Mouse (Mus musculus): ENCODE data around the gene Isy1.

DNA sequence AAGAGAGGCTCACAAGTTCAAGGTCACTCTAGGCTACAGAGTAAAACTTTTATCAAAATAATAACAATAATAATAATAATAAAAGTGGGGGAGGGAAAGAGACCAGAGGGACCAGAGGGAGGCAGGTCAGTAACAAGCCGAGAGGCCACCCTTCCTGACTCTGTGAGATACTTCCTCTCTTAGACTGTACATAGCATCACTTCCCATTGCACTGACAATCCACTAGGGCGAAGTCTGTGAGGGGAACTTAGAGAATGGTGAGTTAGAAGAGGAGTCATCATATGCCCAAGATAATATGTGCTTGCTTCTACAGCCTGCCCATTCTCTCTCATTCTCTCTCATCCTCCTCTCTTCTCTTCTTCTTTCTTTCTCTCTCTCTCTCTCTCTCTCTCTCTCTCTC is 32.6 kb downstream of the Isy1 start:
- TF ChIP-seq POLR2A (IDR thresholded peaks at IDR 0.05; ENCODE audit: low read depth, low read length): no peak
- no peak for TF ChIP-seq CTCF (IDR thresholded peaks at IDR 0.05; ENCODE audit: extremely low read depth, insufficient read length, insufficient replicate concordance, low read depth, low read length)
